Mouse (Mus musculus): Measurements from ENCODE around the gene Whrn. TPM values are rescaled to one million over a fixed set of nuclear protein-coding genes. Genes with fewer than 3 reads are reported as not detected.

Whrn gene
- polyA plus RNA-seq, 1 experiment from 2014 or later, result 1.2 TPM

GRCm38 (mm10) chr4:63374331-63374730 is 121.5 kb downstream of the Whrn start:
- Histone ChIP-seq H3K9ac (ENCODE audit: low read length) (no peak overlapping the region), H3K4me3 (ENCODE audit: low read depth, low read length) (no peak overlapping the region), H3K4me2 (replicated peaks; ENCODE audit: low read depth) (no peak overlapping the region), H3K36me3 (ENCODE audit: control insufficient read depth, insufficient read depth, low read length) (peaks cover 6% of the 10 kb centered on the region; the same call in 1 of the 2 replicates), H3K27me3 (ENCODE audit: control insufficient read depth, insufficient read depth, low read length) (no peaks in the 10 kb centered on the region), H3K9me3 (ENCODE audit: control insufficient read depth, low read length) (no peaks in the 10 kb centered on the region), H3K4me1 (replicated peaks; ENCODE audit: control insufficient read depth, insufficient read depth) (no peaks in the 10 kb centered on the region), H3K27ac (replicated peaks) (no peak overlapping the region)
- ATAC-seq (ENCODE audit: low FRiP score, low TSS enrichment), result no peak
- 61% methylated on average over 12 of the region's 12 CpGs for WGBS
- no peak for DNase-seq (ENCODE audit: low spot score)
- TF ChIP-seq EP300 (optimal IDR thresholded peaks at IDR 0.05), result no peak

- ATAC-seq (ENCODE audit: low FRiP score, low TSS enrichment) (no peak), DNase-seq (ENCODE audit: low spot score) (no peak)
- WGBS, result 88% methylated on average over 8 of the region's 8 CpGs
- Histone ChIP-seq H3K4me2 (replicated peaks; ENCODE audit: low read depth) (no peak overlapping the region), H3K9me3 (ENCODE audit: control insufficient read depth, low read length) (no peaks in the 10 kb centered on the region), H3K27me3 (ENCODE audit: control insufficient read depth, insufficient read depth, low read length) (no peaks in the 10 kb centered on the region), H3K27ac (replicated peaks) (no peak overlapping the region), H3K4me1 (replicated peaks; ENCODE audit: control insufficient read depth, insufficient read depth) (no peaks in the 10 kb centered on the region), H3K9ac (ENCODE audit: low read length) (no peak overlapping the region), H3K4me3 (ENCODE audit: low read depth, low read length) (no peak overlapping the region), H3K36me3 (ENCODE audit: control insufficient read depth, insufficient read depth, low read length) (peaks cover 6% of the 10 kb centered on the region; the same call in 1 of the 2 replicates)
- TF ChIP-seq EP300 (optimal IDR thresholded peaks at IDR 0.05) (no peak), CTCF (IDR thresholded peaks at IDR 0.05; ENCODE audit: low read depth) (no peak)
Observed at GRCm38 (mm10) chr4:63373404-63373803, 122.4 kb downstream of the Whrn start.

GRCm38 (mm10) chr4:63371890-63372289 is 123.9 kb downstream of the Whrn start:
- Histone ChIP-seq H3K9me3 (ENCODE audit: control insufficient read depth, low read length) (no peaks in the 10 kb centered on the region), H3K4me1 (replicated peaks; ENCODE audit: control insufficient read depth, insufficient read depth) (no peaks in the 10 kb centered on the region), H3K27ac (replicated peaks) (no peak overlapping the region), H3K36me3 (ENCODE audit: control insufficient read depth, insufficient read depth, low read length) (0 out of 2 replicates have a peak, but pooled peaks cover 3% of the 10 kb centered on the region), H3K4me3 (ENCODE audit: low read depth, low read length) (no peak overlapping the region), H3K9ac (ENCODE audit: low read length) (no peak overlapping the region), H3K4me2 (replicated peaks; ENCODE audit: low read depth) (no peak overlapping the region), H3K27me3 (ENCODE audit: control insufficient read depth, insufficient read depth, low read length) (no peaks in the 10 kb centered on the region)
- TF ChIP-seq CTCF (IDR thresholded peaks at IDR 0.05; ENCODE audit: low read depth), result peak; percentile 72
- no peak for TF ChIP-seq EP300 (optimal IDR thresholded peaks at IDR 0.05)
- WGBS, result 63% methylated on average over 3 of the region's 3 CpGs
- ATAC-seq (ENCODE audit: low FRiP score, low TSS enrichment), result no peak
- peak; percentile 35 for DNase-seq (ENCODE audit: low spot score)

DNA sequence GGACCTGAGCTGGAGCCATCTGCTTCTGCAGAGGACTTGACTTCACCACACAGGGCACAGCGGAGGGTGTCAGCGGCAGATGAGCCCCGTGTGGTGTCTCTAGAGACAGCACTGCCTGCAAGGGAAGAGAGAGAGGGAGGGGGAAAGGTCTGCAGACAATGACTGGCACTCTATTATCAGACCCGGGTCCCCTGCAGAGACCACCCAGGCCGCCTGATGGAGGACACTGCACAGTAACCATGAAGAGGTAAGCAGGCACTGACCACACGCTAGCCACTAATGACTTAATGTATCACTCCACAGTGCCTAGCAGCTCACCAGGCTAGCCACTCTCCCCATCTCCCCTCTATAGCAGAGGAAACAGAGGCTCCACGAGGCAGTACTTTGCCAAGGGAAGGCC is 124.9 kb downstream of the Whrn start:
- ATAC-seq (ENCODE audit: low FRiP score, low TSS enrichment) (no peak), DNase-seq (ENCODE audit: low spot score) (no peak)
- Histone ChIP-seq H3K9ac (ENCODE audit: low read length) (0 out of 2 replicates have a peak overlapping the region, but pooled peaks have one; percentile 13), H3K27ac (replicated peaks) (no peak overlapping the region), H3K27me3 (ENCODE audit: control insufficient read depth, insufficient read depth, low read length) (no peaks in the 10 kb centered on the region), H3K4me1 (replicated peaks; ENCODE audit: control insufficient read depth, insufficient read depth) (no peaks in the 10 kb centered on the region), H3K4me3 (ENCODE audit: low read depth, low read length) (no peak overlapping the region), H3K36me3 (ENCODE audit: control insufficient read depth, insufficient read depth, low read length) (0 out of 2 replicates have a peak, but pooled peaks cover 3% of the 10 kb centered on the region), H3K9me3 (ENCODE audit: control insufficient read depth, low read length) (no peaks in the 10 kb centered on the region), H3K4me2 (replicated peaks; ENCODE audit: low read depth) (no peak overlapping the region)
- TF ChIP-seq CTCF (IDR thresholded peaks at IDR 0.05; ENCODE audit: low read depth) (no peak), EP300 (optimal IDR thresholded peaks at IDR 0.05) (no peak)
- 49% methylated on average over 7 of the region's 7 CpGs for WGBS

- H3K9ac ChIP-seq (ENCODE audit: low read length), result no peak overlapping the region
- TF ChIP-seq EP300 (optimal IDR thresholded peaks at IDR 0.05), result no peak
- TF ChIP-seq CTCF (IDR thresholded peaks at IDR 0.05; ENCODE audit: low read depth), result peak; percentile 99
- H3K4me3 ChIP-seq (ENCODE audit: low read depth, low read length), result no peak overlapping the region
- no peak overlapping the region for H3K4me2 ChIP-seq (replicated peaks; ENCODE audit: low read depth)
- DNase-seq (ENCODE audit: low spot score) (peak; percentile 85), ATAC-seq (ENCODE audit: low FRiP score, low TSS enrichment) (peak; percentile 75)
- H3K4me1 ChIP-seq (replicated peaks; ENCODE audit: control insufficient read depth, insufficient read depth), result no peaks in the 10 kb centered on the region
- H3K27me3 ChIP-seq (ENCODE audit: control insufficient read depth, insufficient read depth, low read length), result no peaks in the 10 kb centered on the region
- WGBS, result 18% methylated on average over 4 of the region's 4 CpGs
- no peaks in the 10 kb centered on the region for H3K36me3 ChIP-seq (ENCODE audit: control insufficient read depth, insufficient read depth, low read length)
- H3K27ac ChIP-seq (replicated peaks), result no peak overlapping the region
- no peaks in the 10 kb centered on the region for H3K9me3 ChIP-seq (ENCODE audit: control insufficient read depth, low read length)
Observed at GRCm38 (mm10) chr4:63368577-63368976, 127.2 kb downstream of the Whrn start.

Other genes with a start within 250 kb of the Whrn start
- 16.3 and 17.4 TPM in 2 replicates for gene Orm1, start 151.4 kb downstream of the Whrn start, polyA plus RNA-seq (2015; fragmentation: Nextera tagmentation; extraction: Ambion mirVana)
- gene Orm3, start 139.8 kb downstream of the Whrn start, polyA plus RNA-seq (2015; fragmentation: Nextera tagmentation; extraction: Ambion mirVana), result not detected in 2 replicates
- gene Orm2, start 133.5 kb downstream of the Whrn start, polyA plus RNA-seq (2015; fragmentation: Nextera tagmentation; extraction: Ambion mirVana), result not detected in 2 replicates
- 2.0 and 2.2 TPM in 2 replicates for gene Akna, start 92.6 kb downstream of the Whrn start, polyA plus RNA-seq (2015; fragmentation: Nextera tagmentation; extraction: Ambion mirVana)
- 221 and 234 TPM in 2 replicates for gene Atp6v1g1, start 48.8 kb upstream of the Whrn start, polyA plus RNA-seq (2015; fragmentation: Nextera tagmentation; extraction: Ambion mirVana)
- 4.3 and 4.9 TPM in 2 replicates for gene Tmem268, start 62.8 kb upstream of the Whrn start, polyA plus RNA-seq (2015; fragmentation: Nextera tagmentation; extraction: Ambion mirVana)
- not detected in 2 replicates for gene Gm11213, start 109.3 kb upstream of the Whrn start, polyA plus RNA-seq (2015; fragmentation: Nextera tagmentation; extraction: Ambion mirVana)
- not detected in 2 replicates for gene Tex48, start 126.4 kb upstream of the Whrn start, polyA plus RNA-seq (2015; fragmentation: Nextera tagmentation; extraction: Ambion mirVana)
- not detected in 2 replicates for gene Gm11214, start 167.4 kb upstream of the Whrn start, polyA plus RNA-seq (2015; fragmentation: Nextera tagmentation; extraction: Ambion mirVana)
- gene Tnfsf15, start 249.1 kb upstream of the Whrn start, polyA plus RNA-seq (2015; fragmentation: Nextera tagmentation; extraction: Ambion mirVana), result 0.04 and 0.18 TPM in 2 replicates